9 mouse cellular contexts compared by ENCODE assay signal in the genomic region with DNA sequence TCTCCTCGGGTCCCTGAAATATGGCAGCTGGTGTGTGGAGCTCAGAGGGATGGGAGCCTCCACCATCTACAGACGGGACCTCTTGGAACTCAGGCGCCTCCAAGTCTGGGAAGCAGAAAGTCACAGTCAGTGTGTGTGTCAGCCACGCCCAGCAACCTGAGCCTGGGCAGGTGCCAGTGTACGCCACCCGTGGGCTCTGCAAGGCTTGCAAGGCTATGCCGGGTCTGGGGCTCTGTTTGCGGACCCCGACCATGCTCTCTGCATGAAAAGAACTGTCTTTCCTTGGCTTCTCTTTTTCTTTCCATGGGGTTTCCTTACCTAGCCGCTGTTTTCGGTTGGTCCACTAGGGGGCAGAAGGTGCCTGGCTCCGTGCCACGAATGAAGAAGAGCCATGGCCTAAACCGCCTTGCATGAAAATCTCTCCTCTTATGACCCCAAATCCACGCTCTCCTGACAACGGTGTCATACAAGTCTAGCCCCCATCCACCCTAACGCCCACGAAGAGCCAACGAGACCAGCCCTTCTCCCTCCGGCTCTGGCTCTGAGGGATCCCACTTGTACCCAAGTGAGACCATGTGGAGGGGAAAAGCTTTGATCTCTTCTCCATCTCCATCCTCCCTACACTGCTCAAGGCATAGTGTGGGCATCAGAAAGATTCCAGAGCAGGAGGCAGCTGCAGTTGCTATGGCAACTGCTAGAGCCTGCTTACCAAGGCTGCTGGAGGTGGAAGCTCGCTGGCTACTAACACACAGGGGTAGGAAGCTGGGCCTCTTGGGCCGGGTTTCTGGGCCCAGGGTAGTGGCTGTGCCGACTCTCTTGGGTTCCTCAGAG. TPM values are rescaled to one million over a fixed set of nuclear protein-coding genes. Genes with fewer than 3 reads are reported as not detected.
DNase-seq lines count a peak whose midpoint lies in the region; ATAC-seq lines count a peak whose summit lies in the region.
"Had no signal": no experiment of that assay in that cellular context is flagged by ENCODE, and none has a peak within 500 bp of the region (broad histone marks: within the 10 kb centered on the region; RNA-seq: fewer than 3 reads in every experiment).

No protein-coding gene starts in this region.

- no peak overlapping the region for H3K4me3 ChIP-seq in kidney, embryonic 14.5 days (ENCODE audit: low read length)
- H3K4me3 ChIP-seq in forebrain, embryonic 15.5 days = no peak overlapping the region
- H3K4me3 ChIP-seq: embryonic facial prominence, embryonic 13.5 days had no signal

- no peaks in the 10 kb centered on the region for H3K36me3 ChIP-seq in kidney, embryonic 14.5 days (ENCODE audit: control insufficient read depth, insufficient read depth, low read length)
- no peaks in the 10 kb centered on the region for H3K36me3 ChIP-seq in forebrain, embryonic 15.5 days
- H3K36me3 ChIP-seq: embryonic facial prominence, embryonic 13.5 days had no signal

- DNase-seq in kidney, adult 18-20 months = peak; percentile 80
- DNase-seq in cerebellum, adult 18-20 months = peak; percentile 59 to 82
- DNase-seq in induced T-regulatory cell, adult 2 months (ENCODE audit: low read depth) = peak; percentile 84
- peak; percentile 59 for DNase-seq in left cerebral cortex, postnatal 4 days
- DNase-seq in spleen, postnatal 36 days (ENCODE audit: low spot score in 2 of 2) = peak; percentile 25 to 52

- no peak overlapping the region for H3K27ac ChIP-seq in kidney, embryonic 14.5 days (ENCODE audit: low read depth, low read length)
- H3K27ac ChIP-seq in forebrain, embryonic 15.5 days (replicated peaks) = peak overlapping the region; percentile 70
- H3K27ac ChIP-seq: embryonic facial prominence, embryonic 13.5 days had no signal

- no peak overlapping the region for H3K4me2 ChIP-seq in kidney, embryonic 14.5 days (replicated peaks; ENCODE audit: low read depth, low read length)
- H3K4me2 ChIP-seq in forebrain, embryonic 15.5 days (replicated peaks) = no peak overlapping the region
- H3K4me2 ChIP-seq: embryonic facial prominence, embryonic 13.5 days had no signal

- no peaks in the 10 kb centered on the region; the same call in 1 of the 2 replicates for H3K27me3 ChIP-seq in kidney, embryonic 14.5 days (ENCODE audit: control insufficient read depth, insufficient read depth, low read length)
- H3K27me3 ChIP-seq in forebrain, embryonic 15.5 days = no peaks in the 10 kb centered on the region

- H3K9me3 ChIP-seq in kidney, embryonic 14.5 days (ENCODE audit: control insufficient read depth, low read length) = no peaks in the 10 kb centered on the region
- H3K9me3 ChIP-seq in forebrain, embryonic 15.5 days = no peaks in the 10 kb centered on the region
- H3K9me3 ChIP-seq: embryonic facial prominence, embryonic 13.5 days had no signal

- no peak for ATAC-seq in kidney, embryonic 14.5 days (ENCODE audit: low FRiP score, low TSS enrichment)
- ATAC-seq in forebrain, embryonic 15.5 days (replicated peaks) = peak; percentile 85
- peak; percentile 65 for ATAC-seq in monocyte, adult 5-6 weeks (replicated peaks; ENCODE audit: insufficient number of reproducible peaks, low FRiP score, low TSS enrichment, poor library complexity, severe bottlenecking)

- no peaks in the 10 kb centered on the region; the same call in 1 of the 2 replicates for H3K4me1 ChIP-seq in kidney, embryonic 14.5 days (ENCODE audit: control insufficient read depth, insufficient read depth, low read length)
- peaks cover 23% of the 10 kb centered on the region for H3K4me1 ChIP-seq in forebrain, embryonic 15.5 days

- intact Hi-C loops in left cerebral cortex, postnatal 4 days (cut with DNase I) = no loop called here

- 36% methylated on average over 23 of the region's 23 CpGs for WGBS in kidney, embryonic 14.5 days
- 28% methylated on average over 23 of the region's 23 CpGs for WGBS in forebrain, embryonic 15.5 days

- no peak overlapping the region; the same call in 1 of the 2 replicates for H3K9ac ChIP-seq in kidney, embryonic 14.5 days (ENCODE audit: low read depth, low read length)
- no peak overlapping the region for H3K9ac ChIP-seq in forebrain, embryonic 15.5 days (replicated peaks)
- H3K9ac ChIP-seq: embryonic facial prominence, embryonic 13.5 days had no signal

RNA-seq across cellular contexts. Expression of a gene that starts 10.4 kb away (rescaled TPM):
- 0.46 and 0.62 TPM in 2 replicates for polyA plus RNA-seq in kidney, embryonic 14.5 days (2014; fragmentation: Nextera tagmentation; extraction: Ambion mirVana)
- polyA plus RNA-seq in forebrain, embryonic 15.5 days (2015; fragmentation: Nextera tagmentation; extraction: Ambion mirVana) = 0.51 and 0.67 TPM in 2 replicates
- total RNA-seq in left cerebral cortex, postnatal 4 days (2021) = 1 to 10 TPM; 3.0 to 6.7 TPM
- total RNA-seq in monocyte, adult 5-6 weeks (2017) = 0.38 to 0.78 TPM in 2 of 3 replicates, not detected in the other

RNA-seq across cellular contexts. Expression of a gene that starts 38.9 kb away (rescaled TPM):
- polyA plus RNA-seq in kidney, embryonic 14.5 days (2014; fragmentation: Nextera tagmentation; extraction: Ambion mirVana) = 0.28 TPM in 1 of 2 replicates, not detected in the other
- not detected in 2 replicates for polyA plus RNA-seq in forebrain, embryonic 15.5 days (2015; fragmentation: Nextera tagmentation; extraction: Ambion mirVana)
- not detected for total RNA-seq in left cerebral cortex, postnatal 4 days (2021)
- not detected in 3 replicates for total RNA-seq in monocyte, adult 5-6 weeks (2017)
- polyA plus RNA-seq: embryonic facial prominence, embryonic 13.5 days had no signal

RNA-seq across cellular contexts. Expression of a gene that starts 46.5 kb away (rescaled TPM):
- not detected in 2 replicates for polyA plus RNA-seq in kidney, embryonic 14.5 days (2014; fragmentation: Nextera tagmentation; extraction: Ambion mirVana)
- polyA plus RNA-seq in forebrain, embryonic 15.5 days (2015; fragmentation: Nextera tagmentation; extraction: Ambion mirVana) = not detected in 2 replicates
- total RNA-seq in left cerebral cortex, postnatal 4 days (2021) = under 1 TPM; 0.22 to 0.42 TPM
- not detected in 3 replicates for total RNA-seq in monocyte, adult 5-6 weeks (2017)

RNA-seq across cellular contexts. Expression of a gene that starts 47.0 kb away (rescaled TPM):
- polyA plus RNA-seq in kidney, embryonic 14.5 days (2014; fragmentation: Nextera tagmentation; extraction: Ambion mirVana) = 43.4 and 83.7 TPM in 2 replicates
- 118 TPM in 2 replicates for polyA plus RNA-seq in forebrain, embryonic 15.5 days (2015; fragmentation: Nextera tagmentation; extraction: Ambion mirVana)
- total RNA-seq in left cerebral cortex, postnatal 4 days (2021) = 100 to 1,000 TPM in 1 of 2 experiments, 10 to 100 TPM in 1; 99.1 to 109 TPM
- total RNA-seq in monocyte, adult 5-6 weeks (2017) = 67.0 to 103 TPM (median 95.1 TPM) in 3 replicates
